Mouse (Mus musculus): Measurements from ENCODE around the gene Spata9.

- TF ChIP-seq CTCF (IDR thresholded peaks at IDR 0.05; ENCODE audit: insufficient read depth, low read depth, low read length): no peak
- TF ChIP-seq POLR2A (IDR thresholded peaks at IDR 0.05; ENCODE audit: insufficient read depth, low read depth, low read length): no peak
Measured at GRCm38 (mm10) chr13:75927951-75928350, 39.0 kb upstream of the Spata9 start.

Data from olfactory bulb, adult 2 months (tissue).